Mouse (Mus musculus): ENCODE data around the gene Astn2. TPM values are rescaled to one million over a fixed set of nuclear protein-coding genes. Genes with fewer than 3 reads are reported as not detected.

The Astn2 gene
- polyA plus RNA-seq, 1 experiment from 2014 or later: 0.14 TPM

GRCm38 (mm10) chr4:65801204-65801603, 603.2 kb downstream of the Astn2 start:
- Histone ChIP-seq H3K36me3 (ENCODE audit: control insufficient read depth, insufficient read depth) (no peaks in the 10 kb centered on the region), H3K4me1 (ENCODE audit: control insufficient read depth, insufficient read depth, low read length) (no peaks in the 10 kb centered on the region), H3K9ac (ENCODE audit: low read length) (no peak overlapping the region), H3K9me3 (replicated peaks; ENCODE audit: control insufficient read depth, low read length) (no peaks in the 10 kb centered on the region), H3K4me3 (ENCODE audit: low read length) (no peak overlapping the region), H3K27ac (ENCODE audit: low read length) (no peak overlapping the region), H3K27me3 (ENCODE audit: control insufficient read depth, insufficient read depth, low read length) (no peaks in the 10 kb centered on the region), H3K4me2 (ENCODE audit: low read depth, low read length) (no peak overlapping the region)
- ATAC-seq (replicated peaks; ENCODE audit: extremely low read depth, insufficient read depth, low FRiP score): no peak
- WGBS: 57% methylated on average over 3 of the region's 3 CpGs

GRCm38 (mm10) chr4:65791051-65791450, 613.4 kb downstream of the Astn2 start:
- Histone ChIP-seq H3K27me3 (ENCODE audit: control insufficient read depth, insufficient read depth, low read length) (no peaks in the 10 kb centered on the region), H3K36me3 (ENCODE audit: control insufficient read depth, insufficient read depth) (no peaks in the 10 kb centered on the region), H3K27ac (ENCODE audit: low read length) (no peak overlapping the region), H3K4me3 (ENCODE audit: low read length) (no peak overlapping the region), H3K4me1 (ENCODE audit: control insufficient read depth, insufficient read depth, low read length) (no peaks in the 10 kb centered on the region), H3K9ac (ENCODE audit: low read length) (no peak overlapping the region), H3K9me3 (replicated peaks; ENCODE audit: control insufficient read depth, low read length) (no peaks in the 10 kb centered on the region), H3K4me2 (ENCODE audit: low read depth, low read length) (no peak overlapping the region)
- no peak for ATAC-seq (replicated peaks; ENCODE audit: extremely low read depth, insufficient read depth, low FRiP score)

- Histone ChIP-seq H3K36me3 (ENCODE audit: control insufficient read depth, insufficient read depth) (no peaks in the 10 kb centered on the region), H3K27me3 (ENCODE audit: control insufficient read depth, insufficient read depth, low read length) (no peaks in the 10 kb centered on the region), H3K4me2 (ENCODE audit: low read depth, low read length) (no peak overlapping the region), H3K9me3 (replicated peaks; ENCODE audit: control insufficient read depth, low read length) (no peaks in the 10 kb centered on the region), H3K27ac (ENCODE audit: low read length) (no peak overlapping the region), H3K4me3 (ENCODE audit: low read length) (no peak overlapping the region), H3K4me1 (ENCODE audit: control insufficient read depth, insufficient read depth, low read length) (no peaks in the 10 kb centered on the region), H3K9ac (ENCODE audit: low read length) (no peak overlapping the region)
- ATAC-seq (replicated peaks; ENCODE audit: extremely low read depth, insufficient read depth, low FRiP score): no peak
- 82% methylated on average over 5 of the region's 5 CpGs for WGBS
Observed at GRCm38 (mm10) chr4:65773368-65774010, 630.9 kb downstream of the Astn2 start.

- 86% methylated on average over 4 of the region's 4 CpGs for WGBS
- ATAC-seq (replicated peaks; ENCODE audit: extremely low read depth, insufficient read depth, low FRiP score): no peak
Observed at GRCm38 (mm10) chr4:65770952-65771351, 633.5 kb downstream of the Astn2 start.

GRCm38 (mm10) chr4:65767919-65768318, 636.5 kb downstream of the Astn2 start:
- no peak overlapping the region for H3K9ac ChIP-seq (ENCODE audit: low read length)
- H3K27me3 ChIP-seq (ENCODE audit: control insufficient read depth, insufficient read depth, low read length): no peaks in the 10 kb centered on the region
- no peaks in the 10 kb centered on the region for H3K9me3 ChIP-seq (replicated peaks; ENCODE audit: control insufficient read depth, low read length)
- no peak overlapping the region for H3K27ac ChIP-seq (ENCODE audit: low read length)
- ATAC-seq (replicated peaks; ENCODE audit: extremely low read depth, insufficient read depth, low FRiP score): no peak
- 43% methylated on average over 2 of the region's 2 CpGs for WGBS
- H3K4me3 ChIP-seq (ENCODE audit: low read length): no peak overlapping the region
- no peaks in the 10 kb centered on the region for H3K4me1 ChIP-seq (ENCODE audit: control insufficient read depth, insufficient read depth, low read length)
- no peaks in the 10 kb centered on the region for H3K36me3 ChIP-seq (ENCODE audit: control insufficient read depth, insufficient read depth)
- no peak overlapping the region for H3K4me2 ChIP-seq (ENCODE audit: low read depth, low read length)

More at GRCm38 (mm10) chr4:65770952-65771351, 633.5 kb downstream of the Astn2 start:
- Histone ChIP-seq H3K9ac (ENCODE audit: low read length) (no peak overlapping the region), H3K4me2 (ENCODE audit: low read depth, low read length) (no peak overlapping the region), H3K27ac (ENCODE audit: low read length) (no peak overlapping the region), H3K36me3 (ENCODE audit: control insufficient read depth, insufficient read depth) (no peaks in the 10 kb centered on the region), H3K27me3 (ENCODE audit: control insufficient read depth, insufficient read depth, low read length) (no peaks in the 10 kb centered on the region), H3K4me1 (ENCODE audit: control insufficient read depth, insufficient read depth, low read length) (no peaks in the 10 kb centered on the region), H3K4me3 (ENCODE audit: low read length) (no peak overlapping the region), H3K9me3 (replicated peaks; ENCODE audit: control insufficient read depth, low read length) (no peaks in the 10 kb centered on the region)

GRCm38 (mm10) chr4:65767431-65767830, 637.0 kb downstream of the Astn2 start:
- Histone ChIP-seq H3K4me1 (ENCODE audit: control insufficient read depth, insufficient read depth, low read length) (no peaks in the 10 kb centered on the region), H3K4me2 (ENCODE audit: low read depth, low read length) (no peak overlapping the region), H3K27ac (ENCODE audit: low read length) (no peak overlapping the region), H3K9me3 (replicated peaks; ENCODE audit: control insufficient read depth, low read length) (no peaks in the 10 kb centered on the region), H3K9ac (ENCODE audit: low read length) (no peak overlapping the region), H3K36me3 (ENCODE audit: control insufficient read depth, insufficient read depth) (no peaks in the 10 kb centered on the region), H3K27me3 (ENCODE audit: control insufficient read depth, insufficient read depth, low read length) (no peaks in the 10 kb centered on the region), H3K4me3 (ENCODE audit: low read length) (no peak overlapping the region)
- ATAC-seq (replicated peaks; ENCODE audit: extremely low read depth, insufficient read depth, low FRiP score): no peak
- WGBS: 75% methylated on average over 4 of the region's 4 CpGs

- Histone ChIP-seq H3K27me3 (ENCODE audit: control insufficient read depth, insufficient read depth, low read length) (no peaks in the 10 kb centered on the region), H3K4me3 (ENCODE audit: low read length) (no peak overlapping the region), H3K27ac (ENCODE audit: low read length) (no peak overlapping the region), H3K36me3 (ENCODE audit: control insufficient read depth, insufficient read depth) (no peaks in the 10 kb centered on the region), H3K4me2 (ENCODE audit: low read depth, low read length) (no peak overlapping the region), H3K9me3 (replicated peaks; ENCODE audit: control insufficient read depth, low read length) (no peaks in the 10 kb centered on the region), H3K9ac (ENCODE audit: low read length) (no peak overlapping the region), H3K4me1 (ENCODE audit: control insufficient read depth, insufficient read depth, low read length) (no peaks in the 10 kb centered on the region)
- no peak for ATAC-seq (replicated peaks; ENCODE audit: extremely low read depth, insufficient read depth, low FRiP score)
- 65% methylated on average over 3 of the region's 3 CpGs for WGBS
Observed at GRCm38 (mm10) chr4:65765312-65765711, 639.1 kb downstream of the Astn2 start.

- H3K36me3 ChIP-seq (ENCODE audit: control insufficient read depth, insufficient read depth): no peaks in the 10 kb centered on the region
- H3K27me3 ChIP-seq (ENCODE audit: control insufficient read depth, insufficient read depth, low read length): no peaks in the 10 kb centered on the region
- ATAC-seq (replicated peaks; ENCODE audit: extremely low read depth, insufficient read depth, low FRiP score): no peak
- H3K9me3 ChIP-seq (replicated peaks; ENCODE audit: control insufficient read depth, low read length): no peaks in the 10 kb centered on the region
- no peak overlapping the region for H3K4me2 ChIP-seq (ENCODE audit: low read depth, low read length)
- no peak overlapping the region for H3K27ac ChIP-seq (ENCODE audit: low read length)
- H3K9ac ChIP-seq (ENCODE audit: low read length): no peak overlapping the region
- WGBS: 72% methylated on average over 4 of the region's 4 CpGs
- H3K4me1 ChIP-seq (ENCODE audit: control insufficient read depth, insufficient read depth, low read length): no peaks in the 10 kb centered on the region
- H3K4me3 ChIP-seq (ENCODE audit: low read length): no peak overlapping the region
Observed at GRCm38 (mm10) chr4:65764275-65764674, 640.1 kb downstream of the Astn2 start.

GRCm38 (mm10) chr4:65763823-65764222, 640.6 kb downstream of the Astn2 start:
- no peaks in the 10 kb centered on the region for H3K9me3 ChIP-seq (replicated peaks; ENCODE audit: control insufficient read depth, low read length)
- no peaks in the 10 kb centered on the region for H3K36me3 ChIP-seq (ENCODE audit: control insufficient read depth, insufficient read depth)
- ATAC-seq (replicated peaks; ENCODE audit: extremely low read depth, insufficient read depth, low FRiP score): no peak
- H3K9ac ChIP-seq (ENCODE audit: low read length): no peak overlapping the region
- no peak overlapping the region for H3K27ac ChIP-seq (ENCODE audit: low read length)
- 90% methylated on average over 2 of the region's 2 CpGs for WGBS
- no peak overlapping the region for H3K4me3 ChIP-seq (ENCODE audit: low read length)
- no peak overlapping the region for H3K4me2 ChIP-seq (ENCODE audit: low read depth, low read length)
- no peaks in the 10 kb centered on the region for H3K4me1 ChIP-seq (ENCODE audit: control insufficient read depth, insufficient read depth, low read length)
- no peaks in the 10 kb centered on the region for H3K27me3 ChIP-seq (ENCODE audit: control insufficient read depth, insufficient read depth, low read length)
